Mouse (Mus musculus): ENCODE measurements at regions not wholly inside any gene's neighbourhood (a gene's known extent, or its start where the extent isn't known, plus 50 kb on each side); places are given as distances from the start of the nearest gene placed in this dataset.
"Not testable (repeated sequence)": the region's sequence is repeated elsewhere in the genome, so short reads cannot be mapped to it uniquely, and the experiment has no call there.

GRCm38 (mm10) chr10:104713281-104713915 is 519.6 kb downstream of the Gm4340 start:
- H3K9ac ChIP-seq; H3K36me3 ChIP-seq; H3K27ac ChIP-seq (replicated peaks); H3K9me3 ChIP-seq; H3K4me2 ChIP-seq; H3K4me3 ChIP-seq; ATAC-seq (ENCODE audit: extremely low read depth, insufficient number of reproducible peaks, low FRiP score, low TSS enrichment); H3K4me1 ChIP-seq; H3K27me3 ChIP-seq (replicated peaks): not testable (repeated sequence)
- 36% methylated on average over 5 of the region's 5 CpGs for WGBS
